Mouse (Mus musculus) midbrain, embryonic 14.5 days (tissue): ENCODE measurements around the gene Spag6l. TPM values are rescaled to one million over a fixed set of nuclear protein-coding genes. Genes with fewer than 3 reads are reported as not detected.

Experiments
- ATAC-seq: fragments of 200-750 bp; cut with Nextera tagmentation; 2 replicates; pipeline ENCODE4 v1.8.0; 2017; ENCODE audit warnings: moderate number of reproducible peaks, moderate library complexity; ENCODE audit not compliant: low FRiP score, low TSS enrichment
- DNase-seq: peaks from one replicate; pipeline ENCODE4 v3.0.0-alpha.2; 2015
- H3K27ac ChIP-seq: fragments of 300-500 bp; sonication (generic); replicated peaks from 2 replicates; pipeline ENCODE4 v1.5.1; 2014; ENCODE audit warnings: mild to moderate bottlenecking, low read depth, low read length, moderate library complexity
- H3K27me3 ChIP-seq: fragments of 300-500 bp; sonication (generic); 2 replicates; pipeline ENCODE4 v1.6.1; 2014; ENCODE audit warnings: low read length, control low read depth, mixed read lengths; ENCODE audit not compliant: control insufficient read depth, insufficient read depth
- H3K36me3 ChIP-seq: fragments of 300-500 bp; sonication (generic); 2 replicates; pipeline ENCODE4 v1.6.1; 2014; ENCODE audit warnings: low read length, control low read depth; ENCODE audit not compliant: control insufficient read depth, insufficient read depth
- H3K4me1 ChIP-seq: fragments of 300-500 bp; sonication (generic); 2 replicates; pipeline ENCODE4 v1.6.1; 2014; ENCODE audit warnings: mild to moderate bottlenecking, antibody characterized with exemption, low read length, control low read depth; ENCODE audit not compliant: control insufficient read depth, insufficient read depth
- H3K4me2 ChIP-seq: fragments of 300-500 bp; sonication (generic); 2 replicates; pipeline ENCODE4 v1.6.1; 2014; ENCODE audit warnings: mild to moderate bottlenecking, low read length, moderate library complexity
- H3K4me3 ChIP-seq: fragments of 300-500 bp; sonication (generic); replicated peaks from 2 replicates; pipeline ENCODE4 v1.5.1; 2014; ENCODE audit warnings: low read depth, low read length
- H3K9ac ChIP-seq: fragments of 300-500 bp; sonication (generic); replicated peaks from 2 replicates; pipeline ENCODE4 v1.6.1; 2014; ENCODE audit warnings: mild to moderate bottlenecking, low read length, moderate library complexity
- H3K9me3 ChIP-seq: fragments of 300-500 bp; sonication (generic); 2 replicates; pipeline ENCODE4 v1.6.1; 2016; ENCODE audit warnings: low read length, control low read depth, mixed read lengths; ENCODE audit not compliant: control insufficient read depth
- WGBS: fragments of 180-500 bp; shearing (Covaris S2); extraction: QIAGEN DNeasy Blood & Tissue Kit; methylation state at CpG from one replicate; pipeline ENCODE4 v1.1.7; 2014; 5-methylcytosine and 5-hydroxymethylcytosine counted together
- polyA plus RNA-seq: library from polyadenylated mRNA; unstranded; fragments of >200 nt; fragmentation: Nextera tagmentation; extraction: Ambion mirVana; gene quantifications from 2 replicates; pipeline ENCODE4 v1.2.1, GENCODE M21; 2014

Spag6l gene
- 17.9 and 18.7 TPM in 2 replicates for polyA plus RNA-seq

DNA sequence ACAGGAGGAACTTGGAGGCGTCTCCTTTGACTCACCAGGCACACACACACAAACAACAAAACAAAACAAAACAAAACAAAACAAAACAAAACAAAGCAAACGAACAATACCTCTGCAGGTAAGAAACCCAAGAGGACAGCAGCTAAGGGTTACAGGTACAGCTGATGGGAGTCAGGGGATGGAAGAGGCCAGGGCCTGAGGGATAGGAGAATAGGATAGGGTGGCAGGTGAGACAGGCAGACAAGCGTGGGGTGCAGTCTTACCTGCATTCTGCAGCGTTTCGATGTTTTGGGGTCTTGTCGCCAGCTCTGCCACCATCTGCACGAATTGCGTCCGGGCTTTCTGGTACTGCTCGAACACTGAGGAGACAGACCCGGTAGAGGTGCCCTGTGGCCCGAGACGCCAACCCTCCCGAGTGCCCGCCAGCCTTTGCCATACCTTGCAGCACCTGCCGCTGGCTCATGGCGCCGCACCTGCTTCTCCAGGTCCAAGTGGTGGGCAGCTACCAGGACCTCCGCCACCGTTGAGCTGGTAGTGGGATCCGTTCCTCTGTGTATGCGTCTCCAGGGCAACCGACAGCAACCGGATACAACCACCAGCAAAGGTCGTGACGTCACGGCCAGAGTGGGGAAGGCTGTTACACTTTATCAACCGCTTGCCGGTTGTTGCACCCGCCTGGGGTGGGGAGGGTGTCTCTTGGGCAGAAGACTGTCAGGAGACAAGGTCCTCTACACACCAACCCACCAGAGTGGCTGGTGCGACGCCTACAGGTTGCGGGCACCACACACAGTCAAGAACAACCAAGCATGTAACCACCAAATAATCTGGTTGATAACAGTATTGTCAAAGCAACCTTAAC lies at the start of gene Spag6l:
TSS of gene Spag6l (minus strand) at position 700 of the 859 bp plus-strand sequence.
- ATAC-seq (peak; percentile 93), DNase-seq (peak; percentile 90)
- peak within 1 kb of the TSS; percentile 65 for H3K9ac ChIP-seq
- H3K4me1 ChIP-seq: no peaks in the 10 kb centered on the region; the same call in 1 of the 2 replicates
- peak within 1 kb of the TSS; percentile 80 for H3K4me2 ChIP-seq
- H3K27ac ChIP-seq: 0 out of 2 replicates have a peak within 1 kb of the TSS, but pooled peaks have one; percentile 5
- no peaks in the 10 kb centered on the region for H3K9me3 ChIP-seq
- H3K4me3 ChIP-seq: peak within 1 kb of the TSS; percentile 60
- 6% methylated on average over 33 of the region's 33 CpGs for WGBS
- H3K36me3 ChIP-seq: no peaks in the 10 kb centered on the region
- H3K27me3 ChIP-seq: no peaks in the 10 kb centered on the region

- H3K27ac ChIP-seq: no peak overlapping the region
- no peak overlapping the region for H3K4me2 ChIP-seq
- H3K4me3 ChIP-seq: no peak overlapping the region
- no peak overlapping the region for H3K9ac ChIP-seq
- no peaks in the 10 kb centered on the region for H3K4me1 ChIP-seq
- ATAC-seq (no peak), DNase-seq (no peak)
- no peaks in the 10 kb centered on the region for H3K27me3 ChIP-seq
- peaks cover 84% of the 10 kb centered on the region for H3K36me3 ChIP-seq
- peaks cover 7% of the 10 kb centered on the region for H3K9me3 ChIP-seq
- WGBS: 86% methylated on average over 5 of the region's 5 CpGs
Observed at GRCm38 (mm10) chr16:16879025-16879424, 49.8 kb upstream of the Spag6l start.

GRCm38 (mm10) chr16:16870617-16871331 lies 41.5 kb upstream of the Spag6l start, which contains the start of the genes Top3b and Vpreb1:
Gene Top3b (plus strand): TSS chr16:16870736.
Gene Vpreb1 (minus strand): TSS chr16:16870843.
- Histone ChIP-seq H3K4me1 (peaks cover 8% of the 10 kb centered on the region), H3K27me3 (no peaks in the 10 kb centered on the region), H3K9ac (peak within 1 kb of the TSS; percentile 76), H3K27ac (peak within 1 kb of the TSS; percentile 90), H3K9me3 (peaks cover 1% of the 10 kb centered on the region; the same call in 1 of the 2 replicates), H3K4me2 (peak within 1 kb of the TSS; percentile 67), H3K4me3 (peak within 1 kb of the TSS; percentile 65), H3K36me3 (peaks cover 6% of the 10 kb centered on the region)
- under 1% methylated on average over 49 of the region's 49 CpGs for WGBS
- DNase-seq: peak; percentile 97
- ATAC-seq: peak; percentile 96

DNA sequence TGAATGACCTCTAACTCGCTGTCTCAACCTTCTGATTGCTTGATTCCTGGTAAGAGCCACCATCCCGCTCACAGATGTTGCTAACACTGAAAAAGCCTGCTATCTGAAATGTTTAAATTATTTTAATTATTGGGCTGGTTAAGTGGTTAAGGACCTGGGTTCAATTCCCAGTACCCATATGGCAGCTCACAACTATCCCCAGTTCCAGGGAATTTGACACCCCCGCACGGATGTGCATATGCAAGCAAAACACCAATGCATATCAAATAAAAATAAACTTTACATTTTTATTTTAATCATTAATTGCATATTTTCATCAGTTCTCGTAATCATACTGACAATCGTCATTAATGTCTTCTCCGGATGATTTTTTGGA lies 41.0 kb upstream of the Spag6l start:
- 35% methylated on average over 7 of the region's 7 CpGs for WGBS
- DNase-seq (no peak), ATAC-seq (peak; percentile 70)
- Histone ChIP-seq H3K27ac (peak overlapping the region; percentile 90), H3K9ac (peak overlapping the region; percentile 76), H3K27me3 (no peaks in the 10 kb centered on the region), H3K4me2 (peak overlapping the region; percentile 67), H3K4me1 (peaks cover 8% of the 10 kb centered on the region), H3K36me3 (peaks cover 4% of the 10 kb centered on the region), H3K4me3 (peak overlapping the region; percentile 65), H3K9me3 (no peaks in the 10 kb centered on the region)

DNA sequence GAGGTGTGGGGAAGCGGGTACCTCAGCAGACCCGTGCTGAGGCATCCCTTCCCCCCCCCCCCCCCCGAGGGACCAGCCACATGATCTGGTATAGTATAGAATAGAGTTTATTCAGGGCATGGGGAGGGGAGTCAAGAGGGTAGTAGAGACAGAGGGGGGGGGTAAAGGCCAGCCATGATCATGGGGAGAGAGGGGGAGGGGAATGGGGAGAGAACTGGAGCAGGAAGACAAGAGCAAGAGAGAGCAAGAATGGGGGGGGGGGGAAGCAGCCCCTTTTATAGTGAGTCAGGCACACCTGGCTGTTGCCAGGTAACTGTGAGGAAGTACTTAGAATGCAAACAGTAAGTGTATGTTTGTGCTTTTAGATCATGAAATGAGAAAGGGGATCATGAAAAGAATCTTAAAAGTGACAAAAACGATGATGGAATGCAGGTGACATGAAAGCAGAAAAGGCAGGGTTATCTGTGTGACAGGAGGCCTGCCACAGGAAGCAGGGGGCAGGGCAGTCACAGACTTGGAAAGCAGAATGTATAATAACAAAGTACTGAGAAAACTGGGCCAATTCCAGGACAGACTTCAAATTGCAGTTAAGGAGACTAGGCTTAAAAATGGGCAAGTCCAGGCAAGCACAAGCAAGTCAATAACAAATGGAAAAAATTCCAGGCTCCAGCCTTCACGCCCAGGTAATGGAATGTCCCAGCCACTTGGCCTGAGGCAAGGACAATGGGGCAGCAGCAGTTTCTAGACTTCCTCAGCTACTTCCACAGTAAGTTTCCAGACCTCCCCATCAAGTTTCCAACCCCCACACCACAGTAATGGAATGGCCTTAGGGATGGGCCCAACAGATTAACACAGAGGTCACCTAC lies 36.7 kb upstream of the Spag6l start:
- H3K27ac ChIP-seq: no peak overlapping the region
- 49% methylated on average over 5 of the region's 5 CpGs for WGBS
- H3K36me3 ChIP-seq: no peaks in the 10 kb centered on the region
- no peaks in the 10 kb centered on the region for H3K9me3 ChIP-seq
- H3K4me1 ChIP-seq: no peaks in the 10 kb centered on the region
- H3K27me3 ChIP-seq: no peaks in the 10 kb centered on the region
- no peak for DNase-seq
- H3K4me2 ChIP-seq: no peak overlapping the region
- no peak overlapping the region for H3K9ac ChIP-seq
- ATAC-seq: no peak
- H3K4me3 ChIP-seq: no peak overlapping the region

DNA sequence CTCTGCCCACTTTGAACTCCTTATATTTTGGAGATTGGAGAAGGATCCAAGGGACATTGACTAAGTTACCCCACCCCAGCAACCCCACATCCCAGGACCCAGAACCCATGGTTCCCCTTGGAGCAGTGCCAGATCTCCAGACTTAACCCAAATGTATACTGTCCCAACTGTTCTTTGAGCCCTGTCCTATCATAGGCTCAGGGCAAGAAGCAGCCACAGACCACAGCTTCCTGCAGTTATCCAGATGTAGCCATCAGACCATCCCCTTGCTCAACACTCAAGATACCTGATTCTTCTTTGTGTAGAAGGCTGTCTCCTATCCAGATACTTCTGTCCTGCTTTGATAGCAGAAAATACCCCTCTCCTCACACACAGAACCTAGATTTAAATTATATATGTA lies 36.0 kb upstream of the Spag6l start:
- DNase-seq (no peak), ATAC-seq (no peak)
- no peaks in the 10 kb centered on the region for H3K27me3 ChIP-seq

DNA sequence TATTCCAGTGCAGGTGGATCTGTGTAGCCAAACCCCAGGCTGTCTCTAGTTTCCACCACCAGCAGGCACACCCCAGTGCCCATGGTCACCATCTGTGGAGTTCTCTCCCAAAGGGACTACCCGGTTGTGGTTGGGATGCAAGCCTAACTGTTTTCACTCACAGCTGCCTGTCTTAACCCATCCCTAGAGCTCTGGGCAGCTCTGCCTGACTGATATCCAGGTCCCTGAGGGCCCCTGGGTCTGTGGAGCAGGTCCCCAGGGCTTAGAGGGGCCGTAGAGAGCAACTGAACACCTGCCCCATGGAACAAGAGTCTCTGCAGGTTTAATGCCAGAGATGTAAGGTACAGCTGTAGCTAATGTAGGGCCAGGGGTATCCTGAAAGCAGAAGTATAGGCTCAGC lies 34.7 kb upstream of the Spag6l start, which contains the start of gene Igll1:
TSS of gene Igll1 (minus strand) at position 8 of the 400 bp plus-strand sequence.
- 77% methylated on average over 2 of the region's 2 CpGs for WGBS
- Histone ChIP-seq H3K9ac (no peak within 1 kb of the TSS), H3K4me1 (no peaks in the 10 kb centered on the region), H3K27me3 (no peaks in the 10 kb centered on the region), H3K27ac (no peak within 1 kb of the TSS), H3K4me2 (no peak within 1 kb of the TSS), H3K36me3 (no peaks in the 10 kb centered on the region), H3K9me3 (no peaks in the 10 kb centered on the region), H3K4me3 (no peak within 1 kb of the TSS)
- no peak for DNase-seq
- no peak for ATAC-seq

More for the DNA sequence above, 36.0 kb upstream of the Spag6l start:
- no peak overlapping the region for H3K4me3 ChIP-seq
- H3K4me1 ChIP-seq: no peaks in the 10 kb centered on the region
- no peaks in the 10 kb centered on the region for H3K9me3 ChIP-seq
- no peaks in the 10 kb centered on the region for H3K36me3 ChIP-seq
- no peak overlapping the region for H3K9ac ChIP-seq
- no peak overlapping the region for H3K27ac ChIP-seq
- H3K4me2 ChIP-seq: no peak overlapping the region

- 84% methylated on average over 3 of the region's 3 CpGs for WGBS
Observed at GRCm38 (mm10) chr16:16862288-16862687, 33.0 kb upstream of the Spag6l start.

More at GRCm38 (mm10) chr16:16862288-16862687, 33.0 kb upstream of the Spag6l start:
- DNase-seq (no peak), ATAC-seq (no peak)
- H3K4me2 ChIP-seq: no peak overlapping the region
- no peaks in the 10 kb centered on the region for H3K27me3 ChIP-seq
- H3K36me3 ChIP-seq: no peaks in the 10 kb centered on the region
- H3K27ac ChIP-seq: no peak overlapping the region
- no peaks in the 10 kb centered on the region for H3K4me1 ChIP-seq
- no peaks in the 10 kb centered on the region for H3K9me3 ChIP-seq
- no peak overlapping the region for H3K4me3 ChIP-seq
- no peak overlapping the region for H3K9ac ChIP-seq
